Mouse (Mus musculus): ENCODE measurements around the gene Pgap2. TPM values are rescaled to one million over a fixed set of nuclear protein-coding genes. Genes with fewer than 3 reads are reported as not detected.

Gene Pgap2
- total RNA-seq, 2 experiments from 2014 or later = 54.4 to 55.7 TPM

DNA sequence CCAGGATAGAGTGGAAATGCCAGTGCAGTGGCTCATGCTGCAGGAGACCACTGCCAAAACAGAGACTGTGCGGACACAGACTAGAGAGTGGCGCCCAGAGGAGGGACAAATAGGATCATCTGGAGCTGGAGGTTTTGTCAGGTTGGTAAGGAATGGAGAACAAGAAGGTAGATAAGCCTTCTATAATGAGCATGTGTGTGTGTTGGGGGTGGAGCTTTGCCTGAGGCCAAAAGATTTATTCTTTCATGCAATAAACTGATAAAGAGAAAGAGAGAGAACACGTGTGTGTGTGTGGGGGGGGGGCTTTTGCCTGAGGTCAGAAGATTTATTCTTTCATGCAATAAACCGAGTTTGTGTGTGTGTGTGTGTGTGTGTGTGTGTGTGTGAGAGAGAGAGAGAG lies 23.1 kb downstream of the Pgap2 start:
- DNase-seq = no peak
- intact Hi-C loops (cut with DNase I) = no loop called here

DNA sequence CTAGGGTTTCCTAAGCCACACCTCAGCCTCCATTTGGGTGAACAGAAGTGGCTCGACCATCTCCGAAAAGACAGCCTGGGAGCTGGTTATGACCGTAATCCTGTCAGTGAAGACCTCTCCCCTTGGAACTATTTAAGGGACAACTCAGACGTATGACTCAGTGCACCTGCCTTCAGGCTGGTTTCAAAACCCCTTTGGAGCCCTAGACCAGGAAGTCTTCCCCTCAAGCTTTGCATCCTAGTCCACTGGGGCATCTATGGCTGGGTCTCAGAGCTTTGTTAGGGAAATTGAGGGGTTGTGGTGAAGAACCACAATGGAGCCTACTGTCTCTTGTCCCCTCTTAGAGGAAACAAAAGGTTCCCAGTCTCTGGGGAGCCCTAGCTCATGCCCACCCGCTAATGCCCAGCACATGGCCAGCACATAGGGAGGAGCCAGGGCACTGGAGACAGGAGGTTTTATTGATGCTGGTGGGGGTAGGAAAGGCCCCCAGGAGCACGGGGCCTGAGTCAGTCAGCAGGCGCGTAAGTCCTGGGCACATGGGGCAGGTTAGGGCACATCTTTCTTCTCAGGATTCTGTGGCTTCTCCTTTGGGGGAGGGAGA lies 28.8 kb downstream of the Pgap2 start:
- intact Hi-C loops (cut with DNase I) = no loop called here
- no peak for DNase-seq

DNA sequence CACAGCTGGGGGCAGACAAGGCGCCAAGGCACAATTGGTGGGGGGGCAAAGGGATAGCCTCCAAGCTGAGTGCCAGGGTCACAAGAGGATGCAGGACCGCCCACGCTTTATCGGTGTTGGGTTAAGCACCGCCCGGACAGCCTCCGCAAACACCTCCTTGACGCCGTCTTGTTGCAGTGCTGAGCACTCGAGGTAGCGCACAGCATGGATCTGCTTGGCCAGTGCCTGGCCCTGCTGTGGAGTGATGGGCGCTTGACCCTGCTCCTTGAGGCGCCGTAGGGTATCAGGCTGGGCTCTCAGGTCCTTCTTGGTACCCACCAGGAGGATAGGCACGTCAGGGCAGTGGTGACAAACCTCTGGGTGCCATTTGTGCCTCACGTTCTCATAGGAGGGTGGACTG lies 29.6 kb downstream of the Pgap2 start:
- DNase-seq = no peak
- intact Hi-C loops (cut with DNase I) = no loop called here

DNA sequence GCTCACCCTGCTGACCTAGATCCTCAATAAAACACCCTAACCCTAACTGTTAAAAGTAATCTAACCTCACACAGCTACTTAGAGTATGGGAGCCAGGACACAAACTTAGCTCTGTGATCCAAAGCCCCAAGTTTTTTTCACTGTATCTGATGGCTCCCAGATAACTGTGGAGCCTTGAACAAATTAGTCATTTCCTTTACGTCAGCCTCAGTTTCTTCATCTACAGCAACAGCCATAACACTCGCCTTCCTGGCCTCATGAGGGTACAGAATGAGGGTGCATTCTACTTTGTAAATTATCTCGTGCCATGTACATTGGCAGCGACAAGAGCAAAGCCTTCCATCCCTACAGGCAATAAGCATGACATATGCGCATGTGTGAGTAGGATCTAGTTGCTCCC lies 32.4 kb downstream of the Pgap2 start:
- no peak for DNase-seq
- intact Hi-C loops (cut with DNase I) = no loop called here

DNA sequence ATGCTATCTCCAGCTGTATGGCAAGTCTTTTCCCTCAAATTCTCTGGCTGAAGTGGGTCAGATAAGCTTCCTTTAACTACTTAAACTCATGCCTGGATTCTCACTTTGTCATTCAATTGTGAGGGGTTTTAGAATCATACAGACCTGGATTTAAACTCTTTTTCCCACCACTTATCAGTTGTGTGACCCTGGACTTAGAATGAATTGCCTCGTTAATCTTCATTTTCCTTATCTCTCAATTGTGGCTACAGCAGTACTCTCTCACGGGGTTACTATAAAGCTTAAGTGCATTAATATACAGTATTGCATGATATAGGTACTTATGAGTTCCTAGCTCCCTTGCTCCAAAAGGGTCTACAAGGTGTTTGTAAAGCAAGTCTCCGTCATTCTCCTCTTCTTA lies 32.9 kb downstream of the Pgap2 start:
- intact Hi-C loops (cut with DNase I) = no loop called here
- DNase-seq = no peak

DNA sequence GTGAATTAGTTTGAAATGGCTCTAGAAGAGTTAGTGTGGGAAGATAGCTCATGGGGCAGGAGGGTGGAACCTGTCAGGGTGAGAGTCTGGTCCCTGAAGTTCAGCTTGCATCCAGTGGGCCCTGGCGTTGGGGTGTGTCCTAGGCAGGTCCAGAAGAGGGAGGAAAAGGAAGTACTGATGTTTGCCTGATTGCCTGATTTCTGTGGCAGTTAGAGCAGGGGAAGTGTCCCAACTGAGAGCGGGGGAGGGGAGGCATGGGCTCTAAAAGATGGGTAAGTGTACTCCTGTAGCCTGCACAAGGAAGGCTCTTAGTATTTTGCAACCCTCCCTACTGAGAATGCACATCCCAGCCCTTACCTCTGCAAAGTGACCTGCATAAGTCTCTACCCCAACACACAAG lies 33.9 kb downstream of the Pgap2 start:
- intact Hi-C loops (cut with DNase I) = no loop called here
- peak; percentile 44 to 45 for DNase-seq

DNA sequence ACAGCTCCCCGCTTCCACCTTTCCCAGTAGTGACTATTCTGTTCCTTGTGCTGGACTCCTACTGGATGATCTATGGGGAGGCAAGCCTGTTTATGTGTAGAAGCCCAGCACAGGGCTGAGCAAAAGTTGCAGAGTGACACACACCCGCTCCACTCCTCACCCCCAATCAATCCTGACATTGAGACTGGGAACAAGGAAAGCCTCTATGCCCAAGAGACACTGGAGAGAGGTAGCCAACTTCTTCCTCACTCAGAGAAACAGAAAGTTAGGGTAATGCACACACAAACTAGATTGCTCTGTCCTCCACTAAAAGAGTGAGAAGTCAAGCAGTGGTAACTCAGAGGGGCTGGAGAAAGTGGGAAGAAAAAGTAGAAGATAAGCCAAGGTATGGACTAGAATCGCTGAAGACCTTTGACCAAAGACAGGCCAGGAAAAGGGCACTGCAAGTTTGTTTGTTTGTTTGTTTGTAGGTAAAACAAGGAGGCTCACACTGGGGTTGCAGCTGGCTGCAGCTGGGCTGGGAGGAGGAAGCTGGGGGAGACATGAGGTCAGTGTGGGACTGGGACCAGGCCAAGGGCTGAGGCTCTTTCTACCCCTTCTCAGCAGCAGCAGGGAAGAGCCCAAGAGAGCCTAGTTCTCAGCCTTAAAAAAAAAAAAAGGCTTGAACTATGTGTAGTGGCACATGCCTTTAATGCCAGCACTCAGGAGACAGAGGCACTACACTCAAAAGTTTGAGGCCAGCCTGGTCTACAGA lies 35.0 kb downstream of the Pgap2 start:
- DNase-seq = peak; percentile 74 to 76
- intact Hi-C loops (cut with DNase I) = no loop called here

DNA sequence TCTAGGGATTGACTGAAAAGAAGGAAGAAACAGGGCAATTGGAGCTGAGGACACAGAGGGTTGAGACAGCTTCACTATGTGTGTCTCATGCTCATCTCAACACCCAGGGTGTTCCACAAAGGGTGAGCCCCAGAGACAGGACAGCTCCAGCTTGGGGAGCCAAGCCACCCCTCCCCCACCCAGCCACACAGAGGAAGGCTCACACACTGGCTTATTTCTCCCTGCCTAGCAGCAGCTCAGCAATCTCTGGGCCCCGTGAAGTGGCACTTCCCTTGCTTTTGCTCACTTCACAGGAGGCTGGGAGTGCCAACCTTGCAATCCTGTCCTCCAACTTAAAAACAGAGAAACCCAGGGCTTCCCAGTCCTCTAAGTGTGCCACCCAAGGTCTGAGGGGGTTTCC lies 35.8 kb downstream of the Pgap2 start:
- intact Hi-C loops (cut with DNase I) = no loop called here
- peak; percentile 59 to 60 for DNase-seq

DNA sequence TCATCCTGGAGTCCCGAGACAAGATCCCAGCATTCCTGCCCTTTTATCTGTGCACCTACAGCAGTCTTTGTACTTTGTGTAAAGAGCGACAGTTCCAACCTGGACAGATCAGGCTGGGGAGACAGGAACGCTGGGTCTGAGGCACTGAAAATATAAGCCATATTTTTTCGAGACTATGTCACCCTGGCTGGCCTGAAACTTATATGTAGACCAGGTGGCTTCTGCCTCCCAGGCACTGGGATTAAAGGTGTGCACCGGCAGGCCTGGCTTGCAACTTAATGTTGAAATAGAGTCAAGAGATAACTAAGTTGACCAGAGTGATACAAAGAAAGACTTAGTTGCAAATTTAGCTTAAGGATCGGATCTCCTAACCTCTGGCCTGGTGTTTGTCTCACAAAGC lies 36.3 kb downstream of the Pgap2 start:
- intact Hi-C loops (cut with DNase I) = no loop called here
- no peak for DNase-seq

DNA sequence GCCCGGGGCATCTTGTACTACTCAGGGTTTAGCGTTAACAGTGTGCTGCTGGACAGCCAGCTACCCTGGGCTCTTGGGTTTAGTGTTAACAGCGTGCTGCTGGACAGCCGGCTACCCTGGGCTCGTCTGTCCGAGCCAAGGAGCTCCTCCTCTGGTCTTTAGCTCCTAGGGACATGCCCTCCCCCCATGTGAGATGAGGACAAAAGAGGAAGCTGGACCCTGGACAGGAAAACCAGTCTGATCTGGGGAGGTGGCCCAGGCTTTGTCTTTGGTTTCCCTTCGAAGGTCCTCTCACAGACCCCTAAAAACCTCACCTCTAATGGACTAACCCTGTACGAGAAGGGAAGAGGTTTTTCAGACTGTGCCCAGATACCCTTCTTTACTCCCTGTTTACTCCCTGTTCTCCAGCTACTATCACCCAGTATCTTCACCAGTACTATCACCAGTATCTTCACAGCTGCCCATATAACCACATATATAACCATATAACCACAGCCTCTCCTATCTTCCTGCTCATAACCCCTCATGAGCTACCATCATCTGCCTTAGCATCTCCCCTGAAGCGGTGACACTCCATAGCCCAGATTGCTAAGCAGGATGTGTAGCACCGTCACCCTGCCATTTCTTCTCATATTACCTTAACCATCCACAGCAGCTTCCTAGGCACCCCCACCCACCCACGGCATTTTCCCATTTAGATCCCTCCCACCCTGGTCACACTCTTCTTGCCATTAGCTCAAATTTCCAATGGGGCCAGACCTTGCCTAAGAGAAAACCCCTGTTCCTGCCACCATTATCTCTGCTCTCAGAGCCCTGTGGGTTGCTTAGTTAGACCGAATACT lies 37.2 kb downstream of the Pgap2 start:
- peak; percentile 42 to 49 for DNase-seq
- intact Hi-C loops (cut with DNase I) = no loop called here

DNA sequence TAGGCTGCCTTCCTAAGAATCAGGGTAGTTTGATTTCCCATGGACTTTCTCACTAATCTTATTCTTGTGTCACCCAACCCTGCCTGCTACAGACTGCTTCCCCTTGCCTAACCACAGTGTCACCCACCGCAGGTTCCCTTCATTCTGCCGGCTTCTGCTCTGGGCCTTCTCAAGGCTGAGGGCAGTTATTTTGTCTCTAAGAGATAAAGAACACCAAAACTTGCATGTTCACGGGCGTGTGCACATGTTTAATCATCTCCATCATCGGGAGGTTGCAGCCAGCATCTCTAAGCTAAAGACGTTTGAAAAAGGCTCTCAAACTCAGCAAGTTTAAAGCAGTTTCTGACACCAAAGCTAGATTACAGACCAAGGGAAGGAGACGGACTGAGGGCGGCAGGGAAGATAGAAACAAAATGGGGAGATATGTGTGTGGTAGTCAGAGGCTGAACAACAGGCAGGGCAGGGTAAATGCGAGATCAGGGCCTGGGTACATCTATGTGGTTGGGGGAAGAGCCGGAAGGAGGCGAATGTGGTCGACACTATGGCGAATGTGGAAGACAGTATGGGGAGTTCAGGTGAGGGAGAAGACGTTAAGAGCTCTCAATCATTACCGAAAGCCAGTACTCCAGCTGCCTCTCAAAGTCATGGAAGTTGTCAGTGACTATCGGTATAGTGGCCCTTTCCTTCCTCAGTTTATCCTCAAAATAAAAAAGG lies 38.8 kb downstream of the Pgap2 start:
- no peak for DNase-seq
- intact Hi-C loops (cut with DNase I) = loop anchor here (2.0 kb wide), 1 partner anchor 40 kb away; no protein-coding TSS in a partner anchor

DNA sequence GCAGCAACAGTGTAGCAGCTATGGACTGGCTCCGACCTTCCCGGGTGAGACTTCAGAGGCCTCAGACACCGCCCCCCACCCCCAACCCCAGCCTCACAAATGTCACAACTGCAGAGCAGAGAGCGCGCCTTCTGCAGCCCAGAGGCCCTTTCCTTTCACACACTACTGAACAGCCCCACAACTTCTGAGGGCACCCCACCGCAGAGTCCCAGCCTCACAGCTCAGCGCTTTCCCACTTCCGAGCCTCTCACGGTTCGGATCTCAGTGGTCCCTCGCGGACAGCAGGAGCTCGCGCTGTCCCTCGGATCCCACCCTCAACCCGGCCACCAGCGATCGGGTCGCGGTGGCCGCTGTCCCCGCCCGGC lies 39.5 kb downstream of the Pgap2 start:
- DNase-seq = no peak
- intact Hi-C loops (cut with DNase I) = loop anchor here (2.0 kb wide), 1 partner anchor 41 kb away; no protein-coding TSS in a partner anchor

DNA sequence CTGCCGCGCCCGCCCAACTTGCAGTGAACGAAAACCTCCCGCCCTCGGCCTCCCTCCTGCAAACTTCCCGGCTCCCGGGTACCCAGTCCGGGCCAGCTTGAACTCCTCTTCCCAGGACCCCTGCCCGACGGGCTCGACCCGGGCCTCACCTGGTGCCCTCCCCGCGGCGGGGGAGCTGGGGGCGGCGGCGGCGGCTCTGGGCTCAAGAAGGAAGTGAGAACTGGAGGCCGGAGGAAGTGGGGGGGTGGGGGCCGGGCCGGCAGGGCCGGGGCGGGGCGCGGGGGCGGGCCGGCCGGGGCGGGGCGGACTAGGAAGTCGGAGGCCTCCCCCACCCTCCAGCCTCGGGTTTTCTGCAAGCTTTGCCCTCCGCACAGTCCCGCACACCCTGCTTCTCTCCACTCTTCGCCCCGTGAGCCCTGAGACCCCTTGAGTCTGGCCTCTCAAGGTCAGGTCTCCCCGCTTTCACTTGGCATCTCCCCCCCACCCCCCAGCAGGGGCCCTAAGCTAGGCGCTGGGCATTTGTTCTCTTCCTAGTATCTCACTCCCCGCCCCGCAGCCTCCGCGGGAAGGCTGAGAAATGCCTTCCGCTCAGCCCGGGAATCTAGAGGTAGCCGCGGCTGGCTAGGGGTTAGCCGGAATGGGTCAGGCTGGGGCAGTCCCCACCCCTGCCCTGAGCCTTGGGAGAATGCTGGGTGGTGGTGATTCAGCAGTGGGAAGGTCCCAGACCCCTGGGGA lies 40.1 kb downstream of the Pgap2 start:
- peak; percentile 75 to 83 for DNase-seq
- intact Hi-C loops (cut with DNase I) = loop anchor here (2.0 to 5.0 kb wide), 3 partner anchors 27 to 58 kb away; no protein-coding TSS in a partner anchor

DNA sequence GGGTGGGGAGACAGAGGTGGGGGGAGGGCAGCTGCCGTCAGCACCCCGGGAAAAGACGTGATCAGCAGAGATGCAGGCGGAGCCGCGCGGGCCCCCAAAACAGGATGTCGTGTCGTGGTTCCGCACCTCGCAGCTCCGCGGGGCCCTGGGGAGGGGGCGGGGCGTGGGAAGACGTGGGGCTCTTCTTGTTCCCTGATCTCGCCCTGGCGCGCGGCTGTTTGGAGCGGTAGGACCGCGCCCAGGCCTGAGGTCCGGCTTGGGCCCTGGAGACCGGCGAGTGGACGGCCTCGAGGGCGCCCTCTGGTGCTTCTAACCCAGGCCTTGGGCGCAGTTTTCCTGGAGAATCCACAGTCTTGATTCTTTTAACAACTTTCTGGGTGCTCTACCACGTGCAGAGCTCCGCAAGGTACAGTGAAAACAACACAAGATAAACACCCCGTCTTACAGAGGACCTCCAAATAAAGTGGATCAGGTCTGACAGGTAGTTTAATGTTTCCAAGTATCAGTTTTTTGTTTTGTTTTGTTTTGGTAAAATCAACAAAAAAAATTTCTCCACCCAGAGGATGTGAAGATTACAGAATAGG lies 40.7 kb downstream of the Pgap2 start:
- intact Hi-C loops (cut with DNase I) = loop anchor here (2.0 to 5.0 kb wide), 2 partner anchors 28 to 58 kb away; no protein-coding TSS in a partner anchor
- peak; percentile 96 for DNase-seq

DNA sequence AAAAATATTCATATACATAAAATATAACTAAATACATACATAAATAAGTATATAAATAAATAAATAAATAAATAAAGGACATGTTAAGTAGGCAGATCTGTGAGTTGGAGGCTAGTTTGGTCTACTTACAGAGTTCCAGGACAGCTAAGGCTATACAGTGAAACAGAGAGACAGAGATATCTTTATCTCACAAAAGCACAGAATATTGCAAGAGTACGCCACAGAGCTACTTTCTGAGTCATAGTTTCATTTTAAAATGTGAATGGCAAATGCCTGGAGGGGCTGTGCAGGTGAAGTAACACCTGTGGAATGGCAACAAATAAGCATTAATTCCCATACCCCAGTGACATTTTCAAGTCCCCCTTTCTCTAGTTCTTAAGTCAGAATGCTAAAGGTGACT lies 43.6 kb downstream of the Pgap2 start:
- intact Hi-C loops (cut with DNase I) = loop anchor here (5.0 kb wide), 1 partner anchor 61 kb away; no protein-coding TSS in a partner anchor
- DNase-seq = no peak

DNA sequence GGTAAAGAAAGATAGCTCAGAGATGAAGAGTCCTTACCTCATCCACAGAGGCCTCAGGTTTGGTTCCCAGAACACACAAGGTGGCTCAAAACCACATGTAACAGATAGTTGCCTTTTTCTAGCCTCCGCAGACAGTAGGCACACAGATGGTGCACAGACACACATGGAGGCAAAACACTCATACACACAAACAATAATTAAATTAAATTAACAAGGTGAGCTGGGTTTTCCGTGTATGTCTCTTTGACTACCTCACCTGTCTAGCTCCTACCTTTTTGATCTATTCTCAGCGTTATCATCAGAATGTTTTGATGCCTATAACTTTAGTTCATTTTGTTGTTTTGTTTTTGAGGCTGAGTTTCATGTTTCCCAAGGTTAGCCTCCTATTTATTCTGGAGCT lies 45.9 kb downstream of the Pgap2 start, which contains the start of gene Rhog:
Gene Rhog, minus strand, starts transcription at position 101 of the 400 bp plus-strand sequence.
- no peak for DNase-seq
- intact Hi-C loops (cut with DNase I) = no loop called here

DNA sequence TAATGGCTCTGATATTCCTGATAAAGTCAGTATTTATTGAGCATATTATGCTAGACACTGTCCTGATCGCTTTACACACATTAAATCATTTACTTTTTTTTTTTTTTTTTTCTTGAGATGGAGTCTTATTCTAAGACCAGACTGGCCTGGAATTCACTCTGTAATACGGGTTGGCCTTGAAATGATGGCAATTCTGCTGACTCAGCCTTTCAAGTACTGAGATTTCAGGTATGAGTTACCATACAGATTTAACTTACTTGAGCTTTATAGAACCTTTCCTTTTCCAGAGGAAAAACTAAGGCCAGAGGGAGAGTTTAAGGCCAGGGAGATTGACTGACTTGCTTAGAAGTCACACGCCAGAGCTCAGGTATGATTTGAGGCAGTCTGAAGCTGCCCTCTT lies 46.6 kb downstream of the Pgap2 start:
- intact Hi-C loops (cut with DNase I) = no loop called here

DNA sequence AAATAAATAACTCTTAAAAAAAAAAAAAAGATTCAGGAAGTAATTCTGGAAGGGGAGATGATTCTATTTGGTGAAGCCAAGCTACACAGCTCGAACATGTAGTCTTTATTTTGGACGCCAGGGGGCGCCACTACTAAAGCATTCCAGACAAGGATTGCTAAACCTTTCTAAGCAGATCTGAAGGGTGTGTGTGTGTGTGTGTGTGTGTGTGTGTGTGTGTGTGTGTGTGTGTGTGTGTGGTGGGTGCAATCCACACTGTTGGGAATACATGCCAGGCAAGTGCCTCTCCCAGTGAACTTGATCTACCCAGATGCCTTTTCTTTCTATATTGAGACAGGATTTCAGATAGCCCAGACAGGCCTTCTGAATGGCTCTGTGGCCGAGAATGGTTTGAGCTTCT lies 48.2 kb downstream of the Pgap2 start:
- peak; percentile 80 to 90 for DNase-seq
- intact Hi-C loops (cut with DNase I) = loop anchor here (2.0 kb wide), 1 partner anchor 159 kb away; no protein-coding TSS in a partner anchor

More for the DNA sequence above, 46.6 kb downstream of the Pgap2 start:
- DNase-seq = no peak

DNA sequence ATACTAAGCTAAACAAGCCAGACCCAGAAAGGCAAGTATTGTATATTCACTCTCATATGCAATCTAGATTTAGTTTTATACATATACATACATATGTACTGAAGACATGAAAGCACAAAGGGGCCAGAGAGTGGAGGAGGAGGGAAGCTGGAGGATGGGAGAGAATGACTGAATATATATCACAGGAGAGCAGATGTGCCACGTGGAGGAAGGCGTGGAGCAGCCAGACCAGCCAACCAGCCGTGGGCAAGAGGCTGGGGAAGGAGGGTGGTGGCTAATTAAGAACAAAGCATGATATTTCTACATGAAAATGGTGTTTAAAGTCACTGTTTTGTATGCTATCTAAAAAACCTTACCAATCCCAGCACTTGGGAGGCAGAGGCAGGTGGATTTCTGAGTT lies 48.7 kb downstream of the Pgap2 start:
- no peak for DNase-seq
- intact Hi-C loops (cut with DNase I) = loop anchor here (2.0 kb wide), 1 partner anchor 158 kb away; no protein-coding TSS in a partner anchor
